Mouse (Mus musculus): ENCODE measurements around the gene Zfp758.

DNA sequence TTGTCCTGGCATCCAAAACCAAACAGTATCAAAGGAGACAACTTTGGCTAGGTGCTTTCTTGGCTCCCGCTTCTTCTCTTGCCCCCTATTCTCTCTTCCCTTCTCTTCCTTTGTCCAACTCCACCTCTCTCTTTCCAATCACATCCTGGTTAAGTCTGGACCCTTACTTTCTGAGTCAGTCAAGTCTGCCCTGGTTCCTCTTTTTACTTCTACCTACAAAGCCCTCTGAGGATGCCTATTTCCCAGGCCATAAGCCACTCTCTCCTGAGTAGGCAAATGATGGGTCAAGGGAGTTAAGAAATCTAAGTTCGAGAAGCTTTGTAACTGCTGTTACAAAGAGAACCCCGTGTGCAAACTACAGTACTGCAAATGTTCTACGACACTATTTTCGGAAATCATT is 681 bp upstream of the Zfp758 start:
- TF ChIP-seq CTCF (IDR thresholded peaks at IDR 0.05; ENCODE audit: control insufficient read depth, insufficient read depth, insufficient read length) (no peak), USF1 (IDR thresholded peaks at IDR 0.05; ENCODE audit: low read depth) (no peak), MYOD1 (IDR thresholded peaks at IDR 0.05; ENCODE audit: control insufficient read depth, insufficient read length, low read depth) (no peak), MAX (IDR thresholded peaks at IDR 0.05) (no peak), CEBPB (IDR thresholded peaks at IDR 0.05; ENCODE audit: low read depth) (no peak), MYOG (IDR thresholded peaks at IDR 0.05; ENCODE audit: control insufficient read depth, extremely low read depth, insufficient read length) (no peak), FOSL1 (IDR thresholded peaks at IDR 0.05; ENCODE audit: insufficient read depth, low read length, poor library complexity, severe bottlenecking) (no peak)
